Mouse (Mus musculus) fat pad, adult 2 months (tissue): ENCODE results near the gene F7.

Experiments
- DNase-seq: peaks from one replicate; pipeline ENCODE4 v3.0.0-alpha.2; 2011; ENCODE audit warnings: low read depth, low spot score; ENCODE audit errors: extremely low read depth

Gene F7

GRCm38 (mm10) chr8:13025487-13026224 is at the start of gene F7:
TSS of gene F7 (plus strand) at chr8:13026034.
- DNase-seq, result no peak

GRCm38 (mm10) chr8:12976290-12976689 is 49.5 kb upstream of the F7 start:
- no peak for DNase-seq

DNA sequence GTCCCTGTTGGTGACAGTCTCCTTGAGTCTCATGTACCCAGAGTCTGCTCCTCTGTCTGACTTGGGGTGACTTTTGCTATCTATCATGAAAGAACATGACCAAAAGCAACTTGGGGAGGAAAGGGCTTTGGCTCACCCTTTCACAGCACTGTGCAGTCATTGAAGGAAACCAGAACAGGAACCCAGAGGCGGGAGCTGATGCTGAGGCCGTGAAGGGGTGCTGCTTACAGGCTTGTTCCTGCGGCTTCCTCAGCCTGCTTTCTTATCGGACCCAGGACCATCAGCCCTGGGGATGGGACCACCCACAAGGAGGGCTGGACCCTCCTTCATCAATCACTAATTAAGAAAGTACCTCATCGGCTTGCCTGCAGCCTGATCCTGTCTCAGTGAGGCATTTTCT is 49.1 kb upstream of the F7 start:
- no peak for DNase-seq

- no peak for DNase-seq
Measured at GRCm38 (mm10) chr8:12977325-12977724, 48.5 kb upstream of the F7 start.

- DNase-seq, result no peak
Measured at GRCm38 (mm10) chr8:12978308-12978707, 47.5 kb upstream of the F7 start.

DNA sequence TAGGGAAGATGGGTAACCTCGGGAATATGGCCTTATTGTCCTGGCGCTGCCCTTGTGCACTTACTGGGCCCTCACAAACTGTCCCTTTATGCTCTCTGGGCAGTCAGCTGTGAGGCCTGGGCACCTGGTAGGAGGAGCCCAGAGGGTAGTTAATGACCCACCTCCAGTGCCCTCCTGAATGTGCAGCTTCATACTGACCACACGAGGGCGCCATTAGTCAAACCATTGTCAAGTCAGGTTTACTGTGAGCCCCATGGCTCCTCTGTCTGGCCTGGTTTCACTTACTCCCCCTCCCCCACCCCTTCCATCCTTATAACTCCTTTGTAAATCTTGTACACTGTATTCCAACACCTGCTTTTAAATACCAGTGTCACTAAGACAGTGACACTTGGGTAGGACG is 47.1 kb upstream of the F7 start:
- no peak for DNase-seq

DNA sequence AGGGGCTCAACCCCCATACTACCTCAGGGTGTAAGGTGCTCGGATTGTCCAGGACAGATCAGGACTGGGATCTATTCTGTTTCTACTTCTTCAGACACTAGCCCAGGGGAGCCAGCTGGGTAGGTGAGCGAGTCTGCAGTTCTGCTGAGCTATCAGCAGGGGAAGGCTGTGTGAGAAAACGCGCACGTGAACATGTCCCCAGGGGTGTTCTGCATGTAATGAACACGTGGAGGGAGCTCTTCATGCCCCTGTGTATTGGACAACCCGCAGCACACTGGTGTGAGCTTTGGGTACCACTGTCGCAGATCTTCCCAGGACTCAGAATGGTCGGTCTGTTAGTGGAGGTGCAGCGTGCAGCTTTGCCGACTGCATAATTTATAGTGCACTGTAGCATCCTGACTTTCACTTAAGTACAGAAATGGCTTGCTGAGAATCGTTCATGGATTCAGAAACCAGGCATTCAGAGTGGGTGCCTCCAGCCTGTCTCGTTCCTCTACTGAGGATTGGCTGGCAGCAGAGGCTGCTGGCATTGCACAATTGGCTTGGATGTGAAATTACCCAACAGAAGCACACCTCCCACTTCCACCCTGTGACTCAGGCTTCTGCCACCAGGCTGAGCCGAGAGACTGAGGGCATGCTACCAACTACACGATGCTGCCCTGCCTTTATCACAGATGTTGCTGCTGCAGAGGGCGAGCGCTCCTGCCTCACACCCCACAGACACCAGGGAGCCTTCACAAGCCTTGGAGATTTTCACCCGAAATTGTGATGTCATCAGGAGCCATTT is 42.0 kb upstream of the F7 start:
- peak; percentile 56 for DNase-seq

DNA sequence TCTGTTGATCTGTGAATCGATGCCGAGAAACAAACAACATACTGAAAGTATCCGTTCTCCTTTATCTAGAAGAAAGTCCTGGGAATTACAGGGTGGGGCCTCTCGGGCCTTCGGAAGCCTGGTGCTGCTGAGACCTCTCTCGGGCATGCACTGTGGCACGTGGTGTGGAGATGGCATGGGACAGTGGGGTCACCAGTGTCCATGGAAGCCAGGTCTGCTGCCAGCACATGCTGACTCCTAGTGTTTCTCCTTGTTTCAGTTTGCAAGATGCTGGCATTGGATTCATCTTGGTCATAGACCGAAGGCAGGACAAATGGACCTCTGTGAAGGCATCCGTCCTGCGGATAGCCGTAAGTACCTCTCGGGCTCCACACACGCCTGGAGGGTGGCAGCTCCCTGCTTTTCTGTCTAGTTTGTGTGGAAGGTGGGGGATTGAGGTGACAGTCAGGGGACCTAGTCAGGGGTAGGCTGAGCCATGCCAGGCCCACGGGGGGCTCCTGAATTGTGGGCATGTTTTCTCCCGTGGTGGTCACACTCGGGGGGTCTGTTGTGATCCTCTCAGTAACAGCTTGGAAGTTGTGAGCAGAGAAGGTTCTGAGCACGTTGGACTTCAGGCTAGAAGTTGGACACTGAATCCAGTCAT is 41.1 kb upstream of the F7 start:
- no peak for DNase-seq

GRCm38 (mm10) chr8:12985259-12985658 is 40.6 kb upstream of the F7 start:
- DNase-seq, result no peak

DNA sequence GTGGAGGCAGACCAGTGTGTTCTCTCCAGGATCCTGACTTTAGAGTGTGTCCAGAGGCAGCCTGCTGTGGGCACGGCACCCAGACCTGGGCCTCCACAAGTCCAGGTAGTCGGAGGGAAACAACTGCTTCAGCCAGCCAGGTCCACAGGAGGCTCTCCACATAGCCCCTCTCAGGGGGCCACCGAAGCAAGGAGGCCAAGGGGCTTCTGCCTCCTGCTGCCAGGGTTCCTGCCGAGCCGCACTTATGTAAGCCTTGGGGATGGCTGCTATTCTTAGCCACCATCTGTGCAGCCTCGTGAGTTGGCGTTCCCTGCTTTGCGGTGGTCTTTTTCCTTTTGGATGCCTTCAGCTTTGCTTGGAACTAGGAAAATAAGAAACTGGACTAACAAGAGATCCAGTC is 38.3 kb upstream of the F7 start:
- DNase-seq, result no peak

DNA sequence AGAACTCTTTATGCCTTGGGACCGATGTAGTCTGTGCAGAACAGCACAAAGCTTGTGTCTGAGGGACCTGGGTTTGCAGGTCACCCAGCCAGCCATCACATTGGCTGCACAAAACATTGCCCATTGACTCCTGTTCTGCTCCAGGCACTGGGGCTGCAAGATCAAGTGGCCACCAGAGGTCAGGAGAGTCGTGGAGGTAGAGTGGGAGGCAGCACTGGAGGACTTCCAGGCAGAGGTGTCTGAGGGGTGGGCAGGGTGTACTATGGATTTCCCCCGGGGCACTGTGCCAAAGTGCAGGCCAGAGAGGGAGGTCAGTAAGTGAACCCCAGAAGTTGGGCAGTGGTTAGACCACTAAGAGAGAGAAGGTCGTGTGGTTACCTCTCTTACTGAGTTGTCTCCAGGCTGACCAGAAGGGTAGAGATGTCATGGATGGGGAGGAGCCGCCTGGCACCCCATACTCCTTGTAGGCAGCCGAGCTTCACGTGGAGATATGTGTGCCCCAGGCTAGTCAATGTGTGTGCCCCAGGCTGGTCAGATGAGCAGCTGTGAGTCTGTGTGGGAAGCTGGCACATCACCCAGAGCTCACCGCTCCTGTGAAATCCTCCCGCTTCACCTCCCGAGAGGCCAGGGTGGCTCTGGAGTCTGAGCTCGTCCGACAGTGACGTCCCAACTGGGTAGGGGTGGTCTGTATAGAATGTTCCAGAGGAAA is 37.0 kb upstream of the F7 start:
- no peak for DNase-seq

GRCm38 (mm10) chr8:12991411-12991810 is 34.4 kb upstream of the F7 start:
- no peak for DNase-seq

DNA sequence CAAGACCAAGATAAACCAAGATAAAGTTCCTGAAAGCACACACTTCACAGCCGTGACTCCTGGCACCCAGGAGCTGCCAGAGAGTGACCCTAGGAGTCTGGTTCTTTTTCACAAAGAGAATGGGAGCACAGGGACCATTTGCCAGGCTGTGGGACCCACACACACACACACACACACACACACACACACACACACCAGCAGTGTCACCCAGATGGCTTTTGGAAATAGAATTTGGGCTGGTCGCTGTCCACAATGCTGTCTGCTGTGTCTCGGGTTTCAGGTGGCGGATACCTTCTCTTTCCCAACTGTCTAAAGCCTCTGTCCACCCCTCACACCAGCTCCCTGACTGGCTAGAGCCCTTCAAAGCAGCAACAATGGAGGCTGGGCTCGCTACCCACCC is 31.4 kb upstream of the F7 start:
- no peak for DNase-seq

GRCm38 (mm10) chr8:12995481-12995880 is 30.4 kb upstream of the F7 start:
- no peak for DNase-seq

DNA sequence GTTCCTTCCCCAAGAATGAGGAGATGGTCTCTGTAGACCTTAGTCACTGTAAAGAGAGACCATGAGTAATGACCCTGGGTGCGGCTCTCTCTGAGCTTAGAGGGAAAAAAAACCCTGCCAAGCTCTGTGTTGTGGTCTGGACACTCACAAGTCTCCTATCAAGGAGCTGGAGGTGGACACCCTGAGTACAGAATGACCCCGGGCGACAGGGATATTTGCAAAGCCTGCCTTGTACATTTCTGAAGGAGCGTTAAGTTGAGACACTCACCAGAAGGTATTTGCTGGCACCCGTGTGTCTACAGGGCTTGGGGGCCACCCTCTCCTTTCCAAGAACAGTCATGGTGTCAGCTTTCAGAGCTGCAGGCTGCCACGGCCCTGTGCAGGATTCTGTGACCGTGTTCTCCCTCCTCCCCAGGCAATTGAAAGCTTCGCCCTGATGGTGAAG is 29.0 kb upstream of the F7 start:
- DNase-seq, result no peak

- DNase-seq, result peak; percentile 42
Measured at GRCm38 (mm10) chr8:12998331-12998730, 27.5 kb upstream of the F7 start.

- no peak for DNase-seq
Measured at GRCm38 (mm10) chr8:12999793-13000192, 26.0 kb upstream of the F7 start.

DNA sequence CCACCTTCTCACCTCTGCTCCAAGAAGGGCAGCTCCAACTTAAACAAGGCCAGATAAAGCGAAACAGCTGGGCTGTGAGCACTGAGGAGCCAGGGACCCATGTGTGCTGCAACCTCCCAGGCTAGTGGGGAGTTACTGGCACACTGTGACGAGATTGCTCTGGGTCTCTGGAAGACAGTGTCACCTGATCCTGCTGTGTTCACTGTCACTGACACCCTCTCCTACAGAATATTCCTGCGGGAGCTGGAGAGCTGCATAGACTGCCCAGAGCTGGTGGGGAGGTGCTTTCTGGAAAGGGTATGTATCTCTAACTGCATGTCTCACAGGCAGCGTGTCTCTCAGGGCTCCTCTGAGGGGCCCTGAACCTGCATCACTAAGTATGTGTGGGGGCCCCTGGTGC is 18.4 kb upstream of the F7 start:
- DNase-seq, result no peak

- DNase-seq, result no peak
Measured at GRCm38 (mm10) chr8:13010313-13010712, 15.5 kb upstream of the F7 start.

- no peak for DNase-seq
Measured at GRCm38 (mm10) chr8:13019560-13019959, 6.3 kb upstream of the F7 start.

DNA sequence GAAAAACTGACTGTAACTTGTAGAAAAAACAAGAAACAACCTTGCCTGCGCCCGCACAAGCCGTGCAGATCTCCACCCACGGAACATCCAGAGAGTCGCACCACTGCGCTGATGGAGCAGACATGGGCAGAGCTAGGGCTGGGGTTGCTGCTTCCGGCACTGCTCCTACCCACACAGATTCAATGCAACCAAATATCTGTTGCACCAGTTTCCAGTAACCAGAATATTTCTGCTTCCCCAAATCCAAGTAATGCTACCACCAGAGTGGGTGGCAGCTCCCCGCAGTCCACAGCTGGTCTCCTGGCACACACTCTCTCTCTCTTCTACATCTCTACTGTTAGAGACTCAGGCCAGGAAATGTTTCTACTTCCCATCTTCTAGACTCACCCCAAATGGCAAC is 4.0 kb upstream of the F7 start:
- DNase-seq, result no peak
